Mouse (Mus musculus) embryo, embryonic 11.5 days (tissue): Measurements from ENCODE around the gene Usb1.

ENCODE experiments used
- DNase-seq: peaks from one replicate; pipeline ENCODE4 v3.0.0-alpha.2; 2012; ENCODE audit warnings: low read depth, low spot score

Gene Usb1

GRCm38 (mm10) chr8:95331720-95332436 lies at the start of gene Usb1, which contains the start of gene Zfp319:
Usb1 (plus strand) TSS chr8:95332284.
Zfp319 (minus strand) TSS chr8:95331950.
- DNase-seq, result peak; percentile 90

GRCm38 (mm10) chr8:95289066-95289650 lies 42.9 kb upstream of the Usb1 start:
- no peak for DNase-seq

- no peak for DNase-seq
These were observed 38.9 kb upstream of the Usb1 start for GRCm38 (mm10) chr8:95293172-95293571.

- DNase-seq, result no peak
These were observed 38.2 kb upstream of the Usb1 start for GRCm38 (mm10) chr8:95293891-95294290.

- peak; percentile 17 for DNase-seq
These were observed 29.7 kb upstream of the Usb1 start for GRCm38 (mm10) chr8:95302410-95302809.

GRCm38 (mm10) chr8:95305526-95305925 lies 26.6 kb upstream of the Usb1 start:
- DNase-seq, result no peak

- DNase-seq, result no peak
These were observed 25.7 kb upstream of the Usb1 start, which contains the start of gene Cngb1 for GRCm38 (mm10) chr8:95306431-95306830. Cngb1 (minus strand) TSS chr8:95306585.

- DNase-seq, result no peak
These were observed 21.6 kb upstream of the Usb1 start, which contains the start of gene Tepp for GRCm38 (mm10) chr8:95310342-95310970. Tepp (plus strand) TSS chr8:95310566.

- DNase-seq, result no peak
These were observed 19.2 kb upstream of the Usb1 start for GRCm38 (mm10) chr8:95312836-95313235.

GRCm38 (mm10) chr8:95313857-95314256 lies 18.2 kb upstream of the Usb1 start:
- DNase-seq, result no peak

GRCm38 (mm10) chr8:95314707-95315106 lies 17.4 kb upstream of the Usb1 start:
- no peak for DNase-seq

GRCm38 (mm10) chr8:95315350-95315749 lies 16.7 kb upstream of the Usb1 start:
- no peak for DNase-seq

GRCm38 (mm10) chr8:95320224-95321139 lies 11.6 kb upstream of the Usb1 start:
- DNase-seq, result peak; percentile 35

- no peak for DNase-seq
These were observed 8.9 kb upstream of the Usb1 start for GRCm38 (mm10) chr8:95323201-95323600.

GRCm38 (mm10) chr8:95324646-95325045 lies 7.4 kb upstream of the Usb1 start:
- no peak for DNase-seq

GRCm38 (mm10) chr8:95326822-95327221 lies 5.3 kb upstream of the Usb1 start:
- DNase-seq, result no peak

GRCm38 (mm10) chr8:95327866-95328465 lies 4.1 kb upstream of the Usb1 start:
- DNase-seq, result no peak

GRCm38 (mm10) chr8:95330367-95330766 lies 1.7 kb upstream of the Usb1 start:
- no peak for DNase-seq

GRCm38 (mm10) chr8:95331156-95331719 lies 846 bp upstream of the Usb1 start:
- DNase-seq, result peak; percentile 60

- no peak for DNase-seq
These were observed 534 bp downstream of the Usb1 start for GRCm38 (mm10) chr8:95332437-95333199.
